Mouse (Mus musculus) heart, adult 9 months (tissue): ENCODE data around the gene Lexm.

Source experiments
- DNase-seq, 2 experiments: peaks; one replicate each; pipeline ENCODE4 v3.0.0; 2022; ENCODE audit warnings: low spot score in 2 of 2

Gene Lexm

GRCm38 (mm10) chr4:106624271-106624670 lies 7.2 kb upstream of the Lexm start:
- DNase-seq = no peak

- DNase-seq = no peak
These were observed 5.7 kb upstream of the Lexm start for GRCm38 (mm10) chr4:106622712-106623111.

GRCm38 (mm10) chr4:106622030-106622493 lies 5.0 kb upstream of the Lexm start, which contains the start of gene Ttc22:
Gene Ttc22, plus strand, starts transcription at chr4:106622432.
- DNase-seq = no peak

- no peak for DNase-seq
These were observed 4.4 kb upstream of the Lexm start for GRCm38 (mm10) chr4:106621428-106621827.

GRCm38 (mm10) chr4:106618898-106619297 lies 1.9 kb upstream of the Lexm start:
- DNase-seq = no peak

GRCm38 (mm10) chr4:106615637-106616036 lies 1.4 kb downstream of the Lexm start:
- no peak for DNase-seq

- no peak for DNase-seq
These were observed 2.2 kb downstream of the Lexm start for GRCm38 (mm10) chr4:106614881-106615280.

- peak; percentile 15 to 16 for DNase-seq
These were observed 2.8 kb downstream of the Lexm start for GRCm38 (mm10) chr4:106614180-106614797.

GRCm38 (mm10) chr4:106613560-106613959 lies 3.5 kb downstream of the Lexm start:
- no peak for DNase-seq

- DNase-seq = no peak
These were observed 3.9 kb downstream of the Lexm start for GRCm38 (mm10) chr4:106613105-106613504.

GRCm38 (mm10) chr4:106607905-106608304 lies 9.1 kb downstream of the Lexm start:
- no peak for DNase-seq

- no peak for DNase-seq
These were observed 10.1 kb downstream of the Lexm start for GRCm38 (mm10) chr4:106606639-106607554.

- no peak for DNase-seq
These were observed 16.3 kb downstream of the Lexm start for GRCm38 (mm10) chr4:106600770-106601169.

- no peak for DNase-seq
These were observed 17.6 kb downstream of the Lexm start for GRCm38 (mm10) chr4:106599415-106599814.

GRCm38 (mm10) chr4:106597741-106598140 lies 19.3 kb downstream of the Lexm start:
- DNase-seq = no peak

GRCm38 (mm10) chr4:106597055-106597454 lies 20.0 kb downstream of the Lexm start:
- no peak for DNase-seq

- no peak for DNase-seq
These were observed 20.8 kb downstream of the Lexm start for GRCm38 (mm10) chr4:106596200-106596599.

GRCm38 (mm10) chr4:106593636-106594035 lies 23.4 kb downstream of the Lexm start:
- DNase-seq = no peak

GRCm38 (mm10) chr4:106590871-106591270 lies 26.2 kb downstream of the Lexm start:
- no peak for DNase-seq

GRCm38 (mm10) chr4:106590142-106590541 lies 26.9 kb downstream of the Lexm start:
- DNase-seq = no peak

- no peak for DNase-seq
These were observed 30.0 kb downstream of the Lexm start for GRCm38 (mm10) chr4:106587075-106587474.

GRCm38 (mm10) chr4:106584665-106585064 lies 32.4 kb downstream of the Lexm start:
- DNase-seq = no peak
